Mouse (Mus musculus): ENCODE measurements around the gene Rgp1.
"Not testable (repeated sequence)": the region's sequence is repeated elsewhere in the genome, so short reads cannot be mapped to it uniquely, and the experiment has no call there.

Rgp1 gene

GRCm38 (mm10) chr4:43578376-43579204 lies at the start of gene Rgp1, which contains the start of gene Gba2:
Gene Rgp1 (plus strand): TSS chr4:43578715.
Gene Gba2 (minus strand): TSS chr4:43578873.
- DNase-seq (ENCODE audit: extremely low read depth, low read depth, low spot score): no peak

- DNase-seq (ENCODE audit: extremely low read depth, low read depth, low spot score): no peak
These were observed 48.4 kb upstream of the Rgp1 start for GRCm38 (mm10) chr4:43530081-43530501.

GRCm38 (mm10) chr4:43530581-43530980 lies 47.9 kb upstream of the Rgp1 start:
- DNase-seq (ENCODE audit: extremely low read depth, low read depth, low spot score): no peak

- DNase-seq (ENCODE audit: extremely low read depth, low read depth, low spot score): no peak
These were observed 45.2 kb upstream of the Rgp1 start for GRCm38 (mm10) chr4:43533270-43533669.

GRCm38 (mm10) chr4:43535628-43536027 lies 42.9 kb upstream of the Rgp1 start:
- DNase-seq (ENCODE audit: extremely low read depth, low read depth, low spot score): no peak

- DNase-seq (ENCODE audit: extremely low read depth, low read depth, low spot score): no peak
These were observed 42.5 kb upstream of the Rgp1 start for GRCm38 (mm10) chr4:43536031-43536430.

GRCm38 (mm10) chr4:43542044-43542443 lies 36.5 kb upstream of the Rgp1 start:
- no peak for DNase-seq (ENCODE audit: extremely low read depth, low read depth, low spot score)

- no peak for DNase-seq (ENCODE audit: extremely low read depth, low read depth, low spot score)
These were observed 32.0 kb upstream of the Rgp1 start for GRCm38 (mm10) chr4:43546375-43547047.

- DNase-seq (ENCODE audit: extremely low read depth, low read depth, low spot score): no peak
These were observed 31.4 kb upstream of the Rgp1 start for GRCm38 (mm10) chr4:43547160-43547559.

- no peak for DNase-seq (ENCODE audit: extremely low read depth, low read depth, low spot score)
These were observed 29.5 kb upstream of the Rgp1 start for GRCm38 (mm10) chr4:43549055-43549454.

- not testable (repeated sequence) for DNase-seq (ENCODE audit: extremely low read depth, low read depth, low spot score)
These were observed 26.7 kb upstream of the Rgp1 start for GRCm38 (mm10) chr4:43551854-43552253.

GRCm38 (mm10) chr4:43552437-43552836 lies 26.1 kb upstream of the Rgp1 start:
- DNase-seq (ENCODE audit: extremely low read depth, low read depth, low spot score): no peak

GRCm38 (mm10) chr4:43553891-43554290 lies 24.6 kb upstream of the Rgp1 start:
- no peak for DNase-seq (ENCODE audit: extremely low read depth, low read depth, low spot score)

- DNase-seq (ENCODE audit: extremely low read depth, low read depth, low spot score): no peak
These were observed 22.6 kb upstream of the Rgp1 start for GRCm38 (mm10) chr4:43555926-43556325.

- no peak for DNase-seq (ENCODE audit: extremely low read depth, low read depth, low spot score)
These were observed 20.4 kb upstream of the Rgp1 start for GRCm38 (mm10) chr4:43558028-43558630.

- DNase-seq (ENCODE audit: extremely low read depth, low read depth, low spot score): no peak
These were observed 19.7 kb upstream of the Rgp1 start for GRCm38 (mm10) chr4:43558631-43559356.

GRCm38 (mm10) chr4:43559519-43560242 lies 18.8 kb upstream of the Rgp1 start:
- no peak for DNase-seq (ENCODE audit: extremely low read depth, low read depth, low spot score)

GRCm38 (mm10) chr4:43560243-43560611 lies 18.3 kb upstream of the Rgp1 start:
- DNase-seq (ENCODE audit: extremely low read depth, low read depth, low spot score): no peak

GRCm38 (mm10) chr4:43560976-43561375 lies 17.5 kb upstream of the Rgp1 start:
- DNase-seq (ENCODE audit: extremely low read depth, low read depth, low spot score): no peak

GRCm38 (mm10) chr4:43561436-43561996 lies 17.0 kb upstream of the Rgp1 start:
- DNase-seq (ENCODE audit: extremely low read depth, low read depth, low spot score): no peak

All from fat pad, adult 2 months (tissue).